Mouse (Mus musculus) limb, embryonic 14.5 days (tissue): ENCODE measurements around the gene Stard13. TPM values are rescaled to one million over a fixed set of nuclear protein-coding genes. Genes with fewer than 3 reads are reported as not detected.

Experiments used
- ATAC-seq: fragments of 200-750 bp; cut with Nextera tagmentation; 2 replicates; pipeline ENCODE4 v1.8.0; 2017; ENCODE audit warnings: low read depth, moderate number of reproducible peaks, moderate TSS enrichment; ENCODE audit not compliant: low FRiP score
- DNase-seq: peaks from one replicate; pipeline ENCODE4 v3.0.0-alpha.2; 2015; ENCODE audit warnings: low spot score
- H3K27ac ChIP-seq: fragments of 300-500 bp; sonication (generic); replicated peaks from 2 replicates; pipeline ENCODE4 v1.5.1; 2014; ENCODE audit warnings: low read depth, mild to moderate bottlenecking, low read length, moderate library complexity, mixed read lengths
- H3K27me3 ChIP-seq: fragments of 300-500 bp; sonication (generic); 2 replicates; pipeline ENCODE4 v1.6.1; 2014; ENCODE audit warnings: low read length, mixed read lengths; ENCODE audit not compliant: control insufficient read depth, insufficient read depth
- H3K36me3 ChIP-seq: fragments of 300-500 bp; sonication (generic); 2 replicates; pipeline ENCODE4 v1.6.1; 2014; ENCODE audit warnings: mild to moderate bottlenecking, low read length, moderate library complexity, mixed read lengths; ENCODE audit not compliant: control insufficient read depth, insufficient read depth
- H3K4me1 ChIP-seq: fragments of 300-500 bp; sonication (generic); 2 replicates; pipeline ENCODE4 v1.6.1; 2014; ENCODE audit warnings: antibody characterized with exemption, low read length, mixed read lengths; ENCODE audit not compliant: control insufficient read depth, insufficient read depth
- H3K4me2 ChIP-seq: fragments of 300-500 bp; sonication (generic); replicated peaks from 2 replicates; pipeline ENCODE4 v1.6.1; 2014; ENCODE audit warnings: low read depth, mild to moderate bottlenecking, low read length, moderate library complexity; ENCODE audit not compliant: severe bottlenecking
- H3K4me3 ChIP-seq: fragments of 300-500 bp; sonication (generic); replicated peaks from 2 replicates; pipeline ENCODE4 v1.5.1; 2014; ENCODE audit warnings: low read length
- H3K9ac ChIP-seq: fragments of 300-500 bp; sonication (generic); 2 replicates; pipeline ENCODE4 v1.6.1; 2014; ENCODE audit warnings: mild to moderate bottlenecking, low read depth, low read length, moderate library complexity; ENCODE audit not compliant: severe bottlenecking
- H3K9me3 ChIP-seq: fragments of 300-500 bp; sonication (generic); 2 replicates; pipeline ENCODE4 v1.6.1; 2016; ENCODE audit warnings: low read length; ENCODE audit not compliant: control insufficient read depth
- POLR2A ChIP-seq: fragments of 200-500 bp; IDR thresholded peaks from 2 replicates; pipeline ENCODE4 v1.8.0; 2012; ENCODE audit warnings: inconsistent platforms, mild to moderate bottlenecking, moderate library complexity, borderline replicate concordance; ENCODE audit not compliant: insufficient read depth, insufficient read length; ENCODE audit errors: extremely low read depth
- WGBS: fragments of 180-500 bp; shearing (Covaris S2); extraction: QIAGEN DNeasy Blood & Tissue Kit; methylation state at CpG from one replicate; pipeline ENCODE4 v1.1.7; 2014; 5-methylcytosine and 5-hydroxymethylcytosine counted together
- polyA plus RNA-seq, 2 experiments: library from polyadenylated mRNA; depleted of rRNA in 1 of 2; stranded (reverse) in 1 of 2; unstranded in 1 of 2; fragments of >200 nt; fragmentation: Nextera tagmentation in 1 of 2; extraction: Ambion mirVana in 1 of 2; gene quantifications; 2 replicates each; pipeline versions ENCODE4 v1.2.1 to v1.2.3; 2012 to 2014

Stard13 gene
- polyA plus RNA-seq, 2 experiments, result 9.0 to 17.5 TPM

- peaks cover 10% of the 10 kb centered on the region; the same call in 1 of the 2 replicates for H3K27me3 ChIP-seq
- WGBS, result 76% methylated on average over 4 of the region's 4 CpGs
Observed at GRCm38 (mm10) chr5:151230427-151230826, 3.2 kb downstream of the Stard13 start.

GRCm38 (mm10) chr5:151228367-151229005, 5.2 kb downstream of the Stard13 start:
- Histone ChIP-seq H3K4me3 (no peak overlapping the region), H3K27ac (no peak overlapping the region), H3K9ac (no peak overlapping the region), H3K9me3 (no peaks in the 10 kb centered on the region), H3K27me3 (peaks cover 9% of the 10 kb centered on the region; the same call in 1 of the 2 replicates), H3K36me3 (no peaks in the 10 kb centered on the region), H3K4me2 (no peak overlapping the region), H3K4me1 (peaks cover 7% of the 10 kb centered on the region; the same call in 1 of the 2 replicates)
- DNase-seq (no peak), ATAC-seq (no peak)
- no peak for TF ChIP-seq POLR2A
- WGBS, result 76% methylated on average over 13 of the region's 13 CpGs

More at GRCm38 (mm10) chr5:151230427-151230826, 3.2 kb downstream of the Stard13 start:
- H3K27ac ChIP-seq, result no peak overlapping the region
- no peak for TF ChIP-seq POLR2A
- no peak overlapping the region for H3K4me2 ChIP-seq
- H3K9me3 ChIP-seq, result no peaks in the 10 kb centered on the region
- DNase-seq, result no peak
- no peak overlapping the region for H3K4me3 ChIP-seq
- no peak for ATAC-seq
- no peak overlapping the region for H3K9ac ChIP-seq
- no peaks in the 10 kb centered on the region for H3K36me3 ChIP-seq
- H3K4me1 ChIP-seq, result peaks cover 10% of the 10 kb centered on the region; the same call in 1 of the 2 replicates

GRCm38 (mm10) chr5:151223696-151224366, 9.8 kb downstream of the Stard13 start:
- 41% methylated on average over 4 of the region's 4 CpGs for WGBS
- ATAC-seq (no peak), DNase-seq (no peak)
- H3K4me1 ChIP-seq, result no peaks in the 10 kb centered on the region
- no peaks in the 10 kb centered on the region for H3K36me3 ChIP-seq
- H3K9me3 ChIP-seq, result no peaks in the 10 kb centered on the region
- no peak overlapping the region for H3K27ac ChIP-seq
- H3K27me3 ChIP-seq, result no peaks in the 10 kb centered on the region
- H3K9ac ChIP-seq, result no peak overlapping the region
- H3K4me3 ChIP-seq, result no peak overlapping the region
- no peak for TF ChIP-seq POLR2A
- H3K4me2 ChIP-seq, result no peak overlapping the region

- Histone ChIP-seq H3K27ac (no peak overlapping the region), H3K4me1 (no peaks in the 10 kb centered on the region), H3K27me3 (no peaks in the 10 kb centered on the region), H3K9ac (no peak overlapping the region), H3K36me3 (no peaks in the 10 kb centered on the region), H3K4me2 (no peak overlapping the region), H3K9me3 (no peaks in the 10 kb centered on the region), H3K4me3 (no peak overlapping the region)
- ATAC-seq (no peak), DNase-seq (no peak)
- TF ChIP-seq POLR2A, result no peak
- WGBS, result 94% methylated on average over 1 of the region's 1 CpGs
Observed at GRCm38 (mm10) chr5:151222791-151223190, 10.8 kb downstream of the Stard13 start.

GRCm38 (mm10) chr5:151218689-151219115, 14.9 kb downstream of the Stard13 start:
- no peak overlapping the region for H3K4me2 ChIP-seq
- ATAC-seq, result peak; percentile 87
- no peak overlapping the region for H3K27ac ChIP-seq
- TF ChIP-seq POLR2A, result no peak
- no peak for DNase-seq
- H3K36me3 ChIP-seq, result no peaks in the 10 kb centered on the region
- H3K27me3 ChIP-seq, result no peaks in the 10 kb centered on the region
- WGBS, result 65% methylated on average over 6 of the region's 6 CpGs
- no peak overlapping the region for H3K9ac ChIP-seq
- H3K4me3 ChIP-seq, result no peak overlapping the region
- no peaks in the 10 kb centered on the region for H3K9me3 ChIP-seq
- 0 out of 2 replicates have a peak, but pooled peaks cover 4% of the 10 kb centered on the region for H3K4me1 ChIP-seq
